Mouse (Mus musculus): ENCODE results near the gene Apcs.

GRCm38 (mm10) chr1:172903313-172903712 lies 8.5 kb upstream of the Apcs start:
- TF ChIP-seq CTCF (IDR thresholded peaks at IDR 0.05; ENCODE audit: borderline replicate concordance, extremely low read depth, insufficient read depth, insufficient read length) (no peak), POLR2A (IDR thresholded peaks at IDR 0.05; ENCODE audit: borderline replicate concordance, extremely low read depth, insufficient read depth, insufficient read length, poor library complexity, severe bottlenecking) (no peak)

Data from brain, embryonic 14.5 days (tissue).